9 mouse cellular contexts compared by ENCODE assay signal in the genomic region with DNA sequence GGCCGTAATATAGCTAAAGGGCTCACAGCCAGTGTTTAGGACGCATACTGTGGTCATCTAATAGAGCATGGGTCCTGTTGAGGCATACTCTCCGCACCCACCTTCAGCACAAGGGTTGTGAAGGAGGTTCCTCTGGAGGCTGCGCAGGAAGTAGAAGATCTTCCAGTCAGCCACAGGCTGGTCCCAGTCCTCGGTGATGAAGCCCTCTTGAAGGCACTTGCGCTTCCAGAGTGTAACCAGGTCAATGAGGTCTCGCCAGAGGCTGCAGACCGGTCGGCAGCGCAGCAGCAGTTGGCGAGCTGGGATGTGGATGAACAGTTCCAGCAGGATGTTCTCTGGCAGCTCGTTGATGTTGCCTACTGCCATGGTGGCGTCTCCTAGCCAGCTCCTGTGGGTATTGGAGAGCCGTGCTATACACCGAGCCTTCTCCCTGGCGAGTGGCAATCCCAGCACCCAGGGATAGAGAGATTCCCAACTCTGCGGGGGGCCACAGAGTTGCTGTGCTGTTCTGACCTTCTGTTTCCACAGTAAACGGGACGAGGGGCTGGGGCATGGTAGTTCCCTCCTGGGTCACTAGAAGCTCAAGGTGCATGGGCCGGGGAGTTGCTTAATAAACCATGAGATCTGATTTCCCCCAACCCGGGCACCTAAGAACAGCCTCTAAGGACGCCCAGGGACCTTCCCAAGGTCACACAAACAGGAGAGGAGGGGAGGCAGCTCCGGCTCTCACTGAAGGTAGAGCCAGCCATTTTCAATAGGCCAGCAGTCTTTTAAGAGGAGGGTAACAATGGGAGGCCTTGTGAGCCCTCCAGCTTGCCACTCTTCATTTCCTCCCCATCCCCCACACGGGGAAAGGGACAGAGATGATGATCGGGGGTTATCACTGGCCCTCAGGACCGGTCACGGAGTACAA. TPM values are rescaled to one million over a fixed set of nuclear protein-coding genes. Genes with fewer than 3 reads are reported as not detected.
DNase-seq lines count a peak whose midpoint lies in the region; ATAC-seq and TF ChIP-seq lines count a peak whose summit lies in the region.
"Had no signal": no experiment of that assay in that cellular context is flagged by ENCODE, and none has a peak within 500 bp of the region (broad histone marks: within the 10 kb centered on the region; RNA-seq: fewer than 3 reads in every experiment).

No protein-coding gene starts in this region.

- no peak for ATAC-seq in erythroblast, adult 5-6 weeks (replicated peaks; ENCODE audit: low FRiP score, poor library complexity, severe bottlenecking)
- ATAC-seq in hindbrain, embryonic 15.5 days (ENCODE audit: low FRiP score, low read depth) = no peak
- ATAC-seq in liver, embryonic 13.5 days (ENCODE audit: low read depth) = no peak
- no peak; the same call in 1 of the 2 replicates for ATAC-seq in stomach, embryonic 14.5 days (ENCODE audit: insufficient number of reproducible peaks, insufficient read depth, low FRiP score, low read depth)
- no peak for ATAC-seq in megakaryocyte progenitor cell, adult 5-6 weeks (replicated peaks; ENCODE audit: poor library complexity)

- H3K9me3 ChIP-seq in erythroblast, embryonic 14.5 days (ENCODE audit: control insufficient read depth, low read length) = peaks cover 2% of the 10 kb centered on the region; the same call in 1 of the 2 replicates
- H3K9me3 ChIP-seq in hindbrain, embryonic 15.5 days = no peaks in the 10 kb centered on the region
- H3K9me3 ChIP-seq in liver, embryonic 13.5 days (replicated peaks) = no peaks in the 10 kb centered on the region
- H3K9me3 ChIP-seq in stomach, embryonic 14.5 days (ENCODE audit: control insufficient read depth, low read depth, low read length) = no peaks in the 10 kb centered on the region

- H3K4me2 ChIP-seq in hindbrain, embryonic 15.5 days = peak overlapping the region; percentile 92
- H3K4me2 ChIP-seq in liver, embryonic 13.5 days = peak overlapping the region; percentile 97
- peak overlapping the region; percentile 97 for H3K4me2 ChIP-seq in stomach, embryonic 14.5 days (replicated peaks; ENCODE audit: low read depth, low read length)

- peaks cover 61% of the 10 kb centered on the region for H3K27me3 ChIP-seq in erythroblast, embryonic 14.5 days (ENCODE audit: control insufficient read depth)
- H3K27me3 ChIP-seq in thymus, adult 2 months (ENCODE audit: control insufficient read depth, insufficient read depth, low read length) = peaks cover 7% of the 10 kb centered on the region; the same call in 1 of the 2 replicates
- H3K27me3 ChIP-seq in hindbrain, embryonic 15.5 days = peaks cover 24% of the 10 kb centered on the region
- peaks cover 57% of the 10 kb centered on the region for H3K27me3 ChIP-seq in liver, embryonic 13.5 days
- peaks cover 18% of the 10 kb centered on the region for H3K27me3 ChIP-seq in stomach, embryonic 14.5 days (ENCODE audit: control insufficient read depth, insufficient read depth, low read length)

- no peak for DNase-seq in thymus, adult 2 months
- DNase-seq in thymus, postnatal 36 days = no peak
- no peak for DNase-seq in liver, embryonic 13.5 days

- H3K4me3 ChIP-seq in erythroblast, embryonic 14.5 days (replicated peaks) = peak overlapping the region; percentile 7
- peak overlapping the region; percentile 52 for H3K4me3 ChIP-seq in thymus, adult 2 months (ENCODE audit: control insufficient read depth, insufficient read depth, low read length)
- H3K4me3 ChIP-seq in hindbrain, embryonic 15.5 days = peak overlapping the region; percentile 61
- peak overlapping the region; percentile 67 for H3K4me3 ChIP-seq in liver, embryonic 13.5 days (replicated peaks)
- H3K4me3 ChIP-seq in stomach, embryonic 14.5 days (ENCODE audit: low read depth, low read length) = peak overlapping the region; percentile 41

- no peak overlapping the region for H3K27ac ChIP-seq in thymus, adult 2 months (ENCODE audit: control insufficient read depth, insufficient read depth, low read length)
- H3K27ac ChIP-seq in hindbrain, embryonic 15.5 days (replicated peaks) = peak overlapping the region; percentile 88
- no peak overlapping the region for H3K27ac ChIP-seq in liver, embryonic 13.5 days
- no peak overlapping the region for H3K27ac ChIP-seq in stomach, embryonic 14.5 days (ENCODE audit: low read length)

- H3K9ac ChIP-seq in hindbrain, embryonic 15.5 days = peak overlapping the region; percentile 87
- H3K9ac ChIP-seq in liver, embryonic 13.5 days = peak overlapping the region; percentile 76
- 0 out of 2 replicates have a peak overlapping the region, but pooled peaks have one; percentile 34 for H3K9ac ChIP-seq in stomach, embryonic 14.5 days (replicated peaks; ENCODE audit: low read depth, low read length)

- peaks cover 23% of the 10 kb centered on the region for H3K4me1 ChIP-seq in erythroblast, embryonic 14.5 days (ENCODE audit: control insufficient read depth)
- peaks cover 15% of the 10 kb centered on the region for H3K4me1 ChIP-seq in thymus, adult 2 months (replicated peaks; ENCODE audit: control insufficient read depth, insufficient read depth, low read length)
- peaks cover 36% of the 10 kb centered on the region for H3K4me1 ChIP-seq in hindbrain, embryonic 15.5 days (replicated peaks)
- peaks cover 35% of the 10 kb centered on the region for H3K4me1 ChIP-seq in liver, embryonic 13.5 days (replicated peaks)
- no peaks in the 10 kb centered on the region; the same call in 1 of the 2 replicates for H3K4me1 ChIP-seq in stomach, embryonic 14.5 days (ENCODE audit: control insufficient read depth, insufficient read depth, low read length)

- no peaks in the 10 kb centered on the region for H3K36me3 ChIP-seq in erythroblast, embryonic 14.5 days (ENCODE audit: control insufficient read depth)
- no peaks in the 10 kb centered on the region; the same call in 1 of the 2 replicates for H3K36me3 ChIP-seq in thymus, adult 2 months (ENCODE audit: control insufficient read depth, insufficient read depth, low read length)
- H3K36me3 ChIP-seq in hindbrain, embryonic 15.5 days = peaks cover 23% of the 10 kb centered on the region
- no peaks in the 10 kb centered on the region for H3K36me3 ChIP-seq in liver, embryonic 13.5 days
- no peaks in the 10 kb centered on the region; the same call in 1 of the 2 replicates for H3K36me3 ChIP-seq in stomach, embryonic 14.5 days (ENCODE audit: control insufficient read depth, insufficient read depth, low read length)

- TF ChIP-seq POLR2A in thymus, adult 2 months (IDR thresholded peaks at IDR 0.05; ENCODE audit: control insufficient read depth, extremely low read depth, insufficient read depth, low read length, poor library complexity) = no peak

- 74% methylated on average over 27 of the region's 27 CpGs for WGBS in thymus, adult 2 months
- 20% methylated on average over 27 of the region's 27 CpGs for WGBS in hindbrain, embryonic 15.5 days
- 47% methylated on average over 27 of the region's 27 CpGs for WGBS in liver, embryonic 13.5 days (ENCODE audit: insufficient replicate concordance)
- 34% methylated on average over 27 of the region's 27 CpGs for WGBS in stomach, embryonic 14.5 days

- TF ChIP-seq CTCF in thymus, adult 2 months (IDR thresholded peaks at IDR 0.05; ENCODE audit: borderline replicate concordance, control insufficient read depth, extremely low read depth, insufficient read depth, low read length, poor library complexity) = no peak

RNA-seq across cellular contexts. Expression of a gene that starts 1.6 kb away (rescaled TPM):
- 0.08 and 0.09 TPM in 2 replicates for polyA plus RNA-seq in erythroblast, embryonic 14.5 days (2012)
- total RNA-seq in erythroblast, adult 5-6 weeks (2015; ENCODE audit: low replicate concordance) = not detected in 2 replicates
- 0.43 TPM in 1 of 2 replicates, not detected in the other for total RNA-seq in erythroblast, adult 5-6 weeks (2017; ENCODE audit: low replicate concordance)
- 31.2 and 34.5 TPM in 2 replicates for polyA plus RNA-seq in thymus, adult 2 months (2012; rRNA removed)
- polyA plus RNA-seq in hindbrain, embryonic 15.5 days (2015; fragmentation: Nextera tagmentation; extraction: Ambion mirVana) = 93.3 and 96.0 TPM in 2 replicates
- polyA plus RNA-seq in liver, embryonic 13.5 days (2015; fragmentation: Nextera tagmentation; extraction: Ambion mirVana) = 0.93 and 1.0 TPM in 2 replicates
- polyA plus RNA-seq in stomach, embryonic 14.5 days (2014; fragmentation: Nextera tagmentation; extraction: Ambion mirVana) = 11.9 and 14.2 TPM in 2 replicates
- total RNA-seq in megakaryocyte progenitor cell, adult 5-6 weeks (2015) = 1.0 and 3.0 TPM in 2 replicates
- 0.81 and 1.6 TPM in 2 replicates for total RNA-seq in megakaryocyte progenitor cell, adult 5-6 weeks (2017)

RNA-seq across cellular contexts. Expression of a gene that starts 1.7 kb away (rescaled TPM):
- not detected in 2 replicates for polyA plus RNA-seq in erythroblast, embryonic 14.5 days (2012)
- total RNA-seq in erythroblast, adult 5-6 weeks (2015; ENCODE audit: low replicate concordance) = not detected in 2 replicates
- not detected in 2 replicates for total RNA-seq in erythroblast, adult 5-6 weeks (2017; ENCODE audit: low replicate concordance)
- polyA plus RNA-seq in thymus, adult 2 months (2012; rRNA removed) = 0.66 and 1.5 TPM in 2 replicates
- 21.4 and 23.4 TPM in 2 replicates for polyA plus RNA-seq in hindbrain, embryonic 15.5 days (2015; fragmentation: Nextera tagmentation; extraction: Ambion mirVana)
- 0.22 and 0.36 TPM in 2 replicates for polyA plus RNA-seq in liver, embryonic 13.5 days (2015; fragmentation: Nextera tagmentation; extraction: Ambion mirVana)
- polyA plus RNA-seq in stomach, embryonic 14.5 days (2014; fragmentation: Nextera tagmentation; extraction: Ambion mirVana) = 1.3 and 1.7 TPM in 2 replicates
- not detected in 2 replicates for total RNA-seq in megakaryocyte progenitor cell, adult 5-6 weeks (2015)
- not detected in 2 replicates for total RNA-seq in megakaryocyte progenitor cell, adult 5-6 weeks (2017)
- total RNA-seq: hematopoietic stem cell, adult 5-6 weeks had no signal

RNA-seq across cellular contexts. Expression of a gene that starts 6.8 kb away (rescaled TPM):
- 2.6 and 2.7 TPM in 2 replicates for polyA plus RNA-seq in erythroblast, embryonic 14.5 days (2012)
- 2.7 and 3.3 TPM in 2 replicates for total RNA-seq in erythroblast, adult 5-6 weeks (2015; ENCODE audit: low replicate concordance)
- total RNA-seq in erythroblast, adult 5-6 weeks (2017; ENCODE audit: low replicate concordance) = 1.3 and 2.8 TPM in 2 replicates
- polyA plus RNA-seq in thymus, adult 2 months (2012; rRNA removed) = 41.8 and 50.9 TPM in 2 replicates
- 21.7 and 21.8 TPM in 2 replicates for polyA plus RNA-seq in hindbrain, embryonic 15.5 days (2015; fragmentation: Nextera tagmentation; extraction: Ambion mirVana)
- 16.5 and 16.9 TPM in 2 replicates for polyA plus RNA-seq in liver, embryonic 13.5 days (2015; fragmentation: Nextera tagmentation; extraction: Ambion mirVana)
- polyA plus RNA-seq in stomach, embryonic 14.5 days (2014; fragmentation: Nextera tagmentation; extraction: Ambion mirVana) = 13.9 and 17.6 TPM in 2 replicates
- 19.6 and 20.1 TPM in 2 replicates for total RNA-seq in megakaryocyte progenitor cell, adult 5-6 weeks (2015)
- 9.1 and 11.5 TPM in 2 replicates for total RNA-seq in megakaryocyte progenitor cell, adult 5-6 weeks (2017)

RNA-seq across cellular contexts. Expression of a gene that starts 28.2 kb away (rescaled TPM):
- polyA plus RNA-seq in erythroblast, embryonic 14.5 days (2012) = 0.01 TPM in 1 of 2 replicates, not detected in the other
- total RNA-seq in erythroblast, adult 5-6 weeks (2015; ENCODE audit: low replicate concordance) = 0.42 TPM in 1 of 2 replicates, not detected in the other
- 0.84 TPM in 1 of 2 replicates, not detected in the other for total RNA-seq in erythroblast, adult 5-6 weeks (2017; ENCODE audit: low replicate concordance)
- polyA plus RNA-seq in thymus, adult 2 months (2012; rRNA removed) = 0.26 and 0.34 TPM in 2 replicates
- polyA plus RNA-seq in hindbrain, embryonic 15.5 days (2015; fragmentation: Nextera tagmentation; extraction: Ambion mirVana) = 15.4 and 16.1 TPM in 2 replicates
- polyA plus RNA-seq in liver, embryonic 13.5 days (2015; fragmentation: Nextera tagmentation; extraction: Ambion mirVana) = 0.09 and 0.13 TPM in 2 replicates
- 0.07 and 0.20 TPM in 2 replicates for polyA plus RNA-seq in stomach, embryonic 14.5 days (2014; fragmentation: Nextera tagmentation; extraction: Ambion mirVana)
- not detected in 2 replicates for total RNA-seq in megakaryocyte progenitor cell, adult 5-6 weeks (2015)
- not detected in 2 replicates for total RNA-seq in megakaryocyte progenitor cell, adult 5-6 weeks (2017)
- total RNA-seq: hematopoietic stem cell, adult 5-6 weeks had no signal

RNA-seq across cellular contexts. Expression of a gene that starts 28.5 kb away (rescaled TPM):
- 2.9 and 3.8 TPM in 2 replicates for polyA plus RNA-seq in erythroblast, embryonic 14.5 days (2012)
- total RNA-seq in erythroblast, adult 5-6 weeks (2015; ENCODE audit: low replicate concordance) = 7.3 and 8.6 TPM in 2 replicates
- total RNA-seq in erythroblast, adult 5-6 weeks (2017; ENCODE audit: low replicate concordance) = 3.4 and 7.1 TPM in 2 replicates
- 32.9 and 37.7 TPM in 2 replicates for polyA plus RNA-seq in thymus, adult 2 months (2012; rRNA removed)
- 98.3 and 110 TPM in 2 replicates for polyA plus RNA-seq in hindbrain, embryonic 15.5 days (2015; fragmentation: Nextera tagmentation; extraction: Ambion mirVana)
- 19.4 and 21.0 TPM in 2 replicates for polyA plus RNA-seq in liver, embryonic 13.5 days (2015; fragmentation: Nextera tagmentation; extraction: Ambion mirVana)
- polyA plus RNA-seq in stomach, embryonic 14.5 days (2014; fragmentation: Nextera tagmentation; extraction: Ambion mirVana) = 51.2 and 54.7 TPM in 2 replicates
- 28.7 and 34.0 TPM in 2 replicates for total RNA-seq in megakaryocyte progenitor cell, adult 5-6 weeks (2015)
- 6.6 and 8.1 TPM in 2 replicates for total RNA-seq in megakaryocyte progenitor cell, adult 5-6 weeks (2017)

Comparison
In these comparisons a context has a peak if more than half of its experiments do, and no peak if none do; other contexts are left out.
1. H3K4me3 ChIP-seq: peak in every context shown above with its lines; median percentile 67 in liver, embryonic 13.5 days; 61 in hindbrain, embryonic 15.5 days; 52 in thymus, adult 2 months; 41 in stomach, embryonic 14.5 days; 7 in erythroblast, embryonic 14.5 days.
2. H3K9ac ChIP-seq: peak in every context shown above with its lines; median percentile 87 in hindbrain, embryonic 15.5 days; 76 in liver, embryonic 13.5 days; 34 in stomach, embryonic 14.5 days.